Mouse (Mus musculus) c-Kit-negative CD71-positive TER-119-positive erythroid progenitor cells, embryonic 14.5 days (primary cell): ENCODE measurements around the gene Spred3.

ENCODE experiments used
- DNase-seq: peaks from one replicate; pipeline ENCODE4 v3.0.0-alpha.2; 2013; ENCODE audit warnings: low read depth, low spot score

Gene Spred3

GRCm38 (mm10) chr7:29134230-29134629, 36.0 kb downstream of the Spred3 start:
- no peak for DNase-seq

GRCm38 (mm10) chr7:29128725-29129124, 41.5 kb downstream of the Spred3 start:
- DNase-seq, result no peak

- peak; percentile 22 for DNase-seq
These were observed 43.9 kb downstream of the Spred3 start for GRCm38 (mm10) chr7:29126173-29126915.

GRCm38 (mm10) chr7:29124970-29125369, 45.2 kb downstream of the Spred3 start, which contains the start of gene Ryr1:
Gene Ryr1 (minus strand): TSS chr7:29125179.
- DNase-seq, result peak; percentile 13

- DNase-seq, result no peak
These were observed 46.5 kb downstream of the Spred3 start for GRCm38 (mm10) chr7:29123531-29124358.

GRCm38 (mm10) chr7:29122821-29123220, 47.4 kb downstream of the Spred3 start:
- DNase-seq, result no peak

GRCm38 (mm10) chr7:29119526-29119925, 50.7 kb downstream of the Spred3 start:
- DNase-seq, result no peak

- no peak for DNase-seq
These were observed 51.9 kb downstream of the Spred3 start for GRCm38 (mm10) chr7:29118142-29118851.

GRCm38 (mm10) chr7:29108992-29109955, 60.9 kb downstream of the Spred3 start:
- no peak for DNase-seq
